Mouse (Mus musculus): ENCODE data around the gene Cldn10. TPM values are rescaled to one million over a fixed set of nuclear protein-coding genes. Genes with fewer than 3 reads are reported as not detected.

Gene Cldn10
- polyA plus RNA-seq, 1 experiment: 1.3 TPM

- H3K4me1 ChIP-seq (ENCODE audit: control insufficient read depth, insufficient read depth, low read length): no peaks in the 10 kb centered on the region; the same call in 1 of the 2 replicates
- 68% methylated on average over 7 of the region's 7 CpGs for WGBS
Observed at GRCm38 (mm10) chr14:118920654-118921053, 132.9 kb downstream of the Cldn10 start.

GRCm38 (mm10) chr14:118922251-118922650 is 134.5 kb downstream of the Cldn10 start:
- no peak overlapping the region for H3K27ac ChIP-seq (ENCODE audit: control insufficient read depth, insufficient read depth, low read depth, low read length, poor library complexity)
- no peak for TF ChIP-seq POLR2A (IDR thresholded peaks at IDR 0.05; ENCODE audit: borderline replicate concordance, control insufficient read depth, low read depth, low read length)
- H3K4me3 ChIP-seq (replicated peaks; ENCODE audit: control insufficient read depth, low read depth, low read length): no peak overlapping the region
- 47% methylated on average over 22 of the region's 22 CpGs for WGBS
- no peaks in the 10 kb centered on the region; the same call in 1 of the 2 replicates for H3K4me1 ChIP-seq (ENCODE audit: control insufficient read depth, insufficient read depth, low read length)

More at GRCm38 (mm10) chr14:118920654-118921053, 132.9 kb downstream of the Cldn10 start:
- Histone ChIP-seq H3K4me3 (replicated peaks; ENCODE audit: control insufficient read depth, low read depth, low read length) (no peak overlapping the region), H3K27ac (ENCODE audit: control insufficient read depth, insufficient read depth, low read depth, low read length, poor library complexity) (no peak overlapping the region)
- TF ChIP-seq CTCF (IDR thresholded peaks at IDR 0.05; ENCODE audit: control insufficient read depth, insufficient read depth, low read length) (no peak), POLR2A (IDR thresholded peaks at IDR 0.05; ENCODE audit: borderline replicate concordance, control insufficient read depth, low read depth, low read length) (no peak)

GRCm38 (mm10) chr14:118922667-118923184 is 135.0 kb downstream of the Cldn10 start:
- Histone ChIP-seq H3K4me1 (ENCODE audit: control insufficient read depth, insufficient read depth, low read length) (no peaks in the 10 kb centered on the region; the same call in 1 of the 2 replicates), H3K27ac (ENCODE audit: control insufficient read depth, insufficient read depth, low read depth, low read length, poor library complexity) (no peak overlapping the region; the same call in 1 of the 2 replicates), H3K4me3 (replicated peaks; ENCODE audit: control insufficient read depth, low read depth, low read length) (no peak overlapping the region)
- WGBS: 8% methylated on average over 47 of the region's 47 CpGs
- TF ChIP-seq CTCF (IDR thresholded peaks at IDR 0.05; ENCODE audit: control insufficient read depth, insufficient read depth, low read length): no peak

Other genes starting within 250 kb of the Cldn10 start
- 5.5 and 7.7 TPM in 2 replicates for gene Abcc4, start 81.7 kb upstream of the Cldn10 start, polyA plus RNA-seq (2011; ENCODE audit: insufficient read depth, insufficient read length, low replicate concordance, missing spikeins)
- 1.3 and 5.3 TPM in 2 replicates for gene Dzip1, start 137.6 kb downstream of the Cldn10 start, polyA plus RNA-seq (2011; ENCODE audit: insufficient read depth, insufficient read length, low replicate concordance, missing spikeins)
- gene Dnajc3, start 150.1 kb downstream of the Cldn10 start, polyA plus RNA-seq (2011; ENCODE audit: insufficient read depth, insufficient read length, low replicate concordance, missing spikeins): 6.9 and 11.0 TPM in 2 replicates